Mouse (Mus musculus) cortical plate, adult 2 months (tissue): ENCODE results near the gene Gm29776.

Experiments used
- CTCF ChIP-seq: fragments of 200-500 bp; IDR thresholded peaks from 2 replicates; pipeline ENCODE4 v1.5.1; 2011; ENCODE audit warnings: mild to moderate bottlenecking, control low read depth, low read length; ENCODE audit not compliant: insufficient read depth; ENCODE audit errors: extremely low read depth
- POLR2A ChIP-seq: fragments of 200-500 bp; IDR thresholded peaks from 2 replicates; pipeline ENCODE4 v1.6.1; 2011; ENCODE audit warnings: mild to moderate bottlenecking, low read length, control low read depth; ENCODE audit not compliant: insufficient read depth; ENCODE audit errors: extremely low read depth

DNA sequence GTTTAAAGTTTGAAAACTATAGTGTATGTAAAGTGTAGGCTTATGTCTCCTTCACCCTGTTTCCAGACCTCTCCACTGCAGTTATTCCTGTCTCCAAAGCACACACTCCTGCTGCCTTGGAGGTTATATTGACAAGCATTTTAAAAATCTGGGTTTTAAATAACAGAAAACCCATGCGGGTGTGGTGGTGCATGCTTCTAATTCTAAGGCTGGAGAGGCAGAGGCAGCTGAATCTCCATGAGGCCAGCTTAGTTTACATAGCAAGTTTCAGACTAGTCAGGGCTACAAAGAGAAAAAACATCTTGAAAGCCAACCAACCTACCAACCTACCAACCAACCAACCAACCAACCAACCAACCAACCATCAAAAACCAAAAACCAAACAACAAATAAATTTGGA is 16.8 kb upstream of the Gm29776 start:
- TF ChIP-seq CTCF (no peak), POLR2A (no peak)
